Mouse (Mus musculus) spleen, adult 2 months (tissue): ENCODE results near the gene Elavl4. TPM values are rescaled to one million over a fixed set of nuclear protein-coding genes. Genes with fewer than 3 reads are reported as not detected.

Experiments used
- DNase-seq, 2 experiments: peaks; one replicate each; pipeline versions ENCODE4 v3.0.0 to v3.0.0-alpha.2; 2012 to 2021; ENCODE audit warnings: low spot score in 2 of 2, low read depth in 1 of 2
- H3K27ac ChIP-seq: fragments of 200-500 bp; 2 replicates; pipeline ENCODE4 v1.5.1; 2012; ENCODE audit warnings: low read length, inconsistent platforms; ENCODE audit not compliant: insufficient read depth
- H3K27me3 ChIP-seq: fragments of 200-500 bp; 2 replicates; pipeline ENCODE4 v1.6.1; 2012; ENCODE audit warnings: mild to moderate bottlenecking, moderate library complexity, low read length, inconsistent platforms; ENCODE audit not compliant: control insufficient read depth, insufficient read depth
- H3K36me3 ChIP-seq: fragments of 200-500 bp; 2 replicates; pipeline ENCODE4 v1.6.1; 2012; ENCODE audit warnings: mild to moderate bottlenecking, low read length, inconsistent platforms; ENCODE audit not compliant: control insufficient read depth, insufficient read depth
- H3K4me1 ChIP-seq: fragments of 200-500 bp; 2 replicates; pipeline ENCODE4 v1.6.1; 2011; ENCODE audit warnings: inconsistent platforms; ENCODE audit not compliant: control insufficient read depth, insufficient read depth, insufficient read length
- H3K4me3 ChIP-seq: fragments of 200-500 bp; 2 replicates; pipeline ENCODE4 v1.5.1; 2011; ENCODE audit warnings: mild to moderate bottlenecking, inconsistent platforms; ENCODE audit not compliant: insufficient read depth, insufficient read length; ENCODE audit errors: extremely low read depth
- CTCF ChIP-seq: fragments of 200-500 bp; IDR thresholded peaks from 2 replicates; pipeline ENCODE4 v1.5.1; 2011; ENCODE audit warnings: mild to moderate bottlenecking, inconsistent platforms; ENCODE audit not compliant: insufficient read depth, insufficient read length, insufficient replicate concordance; ENCODE audit errors: extremely low read depth
- POLR2A ChIP-seq: fragments of 200-500 bp; IDR thresholded peaks from 2 replicates; pipeline ENCODE4 v1.6.1; 2011; ENCODE audit warnings: low read depth, low read length, inconsistent platforms
- WGBS: fragments of 180-500 bp; shearing (Covaris S2); methylation state at CpG from one replicate; pipeline ENCODE4 v1.1.7; 2018; 5-methylcytosine and 5-hydroxymethylcytosine counted together
- polyA plus RNA-seq: library from polyadenylated mRNA; depleted of rRNA; stranded (reverse); fragments of >200 nt; gene quantifications from 2 replicates; pipeline ENCODE4 v1.2.3, GENCODE M21; 2012

Elavl4 gene
- polyA plus RNA-seq, 1 experiment, result 0.36 TPM

DNA sequence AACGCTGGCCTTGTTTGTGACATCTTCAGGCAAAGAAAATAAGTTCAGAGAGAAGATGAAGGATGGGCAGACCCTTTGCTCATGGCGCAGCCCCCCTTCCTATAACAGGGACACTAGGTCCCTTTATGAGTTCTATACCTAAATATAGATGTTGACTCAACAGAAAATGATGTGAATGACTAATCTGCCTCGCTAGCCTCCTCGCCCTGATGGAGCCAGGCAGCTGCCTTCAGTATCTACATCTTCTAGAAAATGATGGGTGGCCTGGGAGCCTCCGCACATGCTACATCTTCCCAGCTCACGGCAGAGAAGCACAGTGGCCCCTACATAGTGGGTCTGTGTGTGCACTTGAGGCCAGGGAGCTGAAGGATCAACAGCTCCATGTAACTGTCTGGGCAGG is 137.2 kb downstream of the Elavl4 start:
- no peak for TF ChIP-seq POLR2A
- no peak for TF ChIP-seq CTCF
- no peaks in the 10 kb centered on the region for H3K4me1 ChIP-seq
- no peak overlapping the region for H3K27ac ChIP-seq
- no peak overlapping the region for H3K4me3 ChIP-seq
- no peaks in the 10 kb centered on the region for H3K36me3 ChIP-seq
- WGBS, result 85% methylated on average over 6 of the region's 6 CpGs
- no peak for DNase-seq
- H3K27me3 ChIP-seq, result no peaks in the 10 kb centered on the region

DNA sequence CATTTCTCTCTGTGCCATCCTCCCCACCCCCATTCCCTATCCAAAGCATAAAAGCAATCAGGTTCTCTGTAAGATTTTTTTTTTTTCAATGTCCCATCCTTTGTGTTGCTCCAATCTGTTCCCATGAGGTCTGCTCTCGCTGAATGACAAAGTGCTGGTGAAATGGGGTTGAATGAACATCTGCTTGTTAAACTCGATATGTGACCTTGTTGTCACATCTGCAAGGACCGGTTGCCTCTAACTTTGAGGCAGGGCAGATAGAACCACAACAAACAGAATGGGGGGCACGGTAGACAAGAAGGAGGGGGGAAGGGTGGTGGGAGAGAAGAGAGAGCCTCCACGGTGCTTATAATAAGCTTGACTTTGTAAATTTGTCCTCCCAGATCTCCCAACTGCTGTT is 138.0 kb downstream of the Elavl4 start:
- TF ChIP-seq POLR2A, result no peak
- no peak for TF ChIP-seq CTCF
- Histone ChIP-seq H3K27me3 (no peaks in the 10 kb centered on the region), H3K4me3 (no peak overlapping the region), H3K4me1 (no peaks in the 10 kb centered on the region), H3K27ac (no peak overlapping the region), H3K36me3 (no peaks in the 10 kb centered on the region)
- 72% methylated on average over 5 of the region's 5 CpGs for WGBS
- no peak for DNase-seq

DNA sequence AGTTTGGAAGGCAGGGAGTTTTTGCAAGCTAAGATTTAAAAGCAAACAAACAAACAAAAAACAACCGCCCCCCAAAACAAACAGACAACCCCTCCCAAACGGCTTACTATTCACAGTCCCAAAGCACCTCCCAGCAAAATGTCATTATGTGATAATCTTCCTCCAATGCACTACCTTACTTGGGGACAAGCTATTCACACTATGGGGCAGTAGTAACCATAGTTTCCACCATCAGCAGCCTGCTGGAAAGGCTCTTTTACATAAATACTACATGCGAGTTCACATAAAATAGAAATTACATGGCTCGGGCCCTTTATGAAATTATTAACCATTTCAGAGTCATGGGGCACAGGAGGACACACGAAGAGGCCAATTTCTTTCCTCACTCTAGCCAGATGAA is 141.5 kb downstream of the Elavl4 start:
- Histone ChIP-seq H3K27ac (no peak overlapping the region), H3K27me3 (no peaks in the 10 kb centered on the region), H3K4me1 (no peaks in the 10 kb centered on the region), H3K36me3 (no peaks in the 10 kb centered on the region), H3K4me3 (no peak overlapping the region)
- TF ChIP-seq CTCF, result no peak
- TF ChIP-seq POLR2A, result no peak
- DNase-seq, result no peak
- WGBS, result 90% methylated on average over 5 of the region's 5 CpGs

DNA sequence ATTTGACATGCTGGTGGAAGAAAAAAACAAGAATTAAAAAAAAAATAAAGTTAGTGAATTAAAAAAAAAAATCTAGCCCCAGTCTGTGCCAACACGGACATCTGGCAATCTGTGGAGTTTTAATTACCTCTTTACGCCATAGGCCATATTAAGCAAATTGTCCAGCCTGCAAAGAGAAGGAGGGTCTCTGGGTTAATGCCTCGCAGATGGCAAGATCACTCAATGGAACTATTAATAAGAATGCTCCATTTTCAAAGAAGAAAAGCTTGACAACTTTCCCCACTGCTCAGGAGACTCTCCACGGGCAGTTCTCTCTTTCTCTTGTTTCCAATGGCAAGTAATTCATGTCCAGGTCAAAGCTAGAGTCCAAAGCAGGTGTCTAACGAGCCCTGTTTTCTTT is 142.1 kb downstream of the Elavl4 start:
- TF ChIP-seq CTCF (no peak), POLR2A (no peak)
- Histone ChIP-seq H3K27me3 (no peaks in the 10 kb centered on the region), H3K36me3 (no peaks in the 10 kb centered on the region), H3K27ac (no peak overlapping the region), H3K4me3 (no peak overlapping the region), H3K4me1 (no peaks in the 10 kb centered on the region)
- no peak for DNase-seq
- 77% methylated on average over 5 of the region's 5 CpGs for WGBS

DNA sequence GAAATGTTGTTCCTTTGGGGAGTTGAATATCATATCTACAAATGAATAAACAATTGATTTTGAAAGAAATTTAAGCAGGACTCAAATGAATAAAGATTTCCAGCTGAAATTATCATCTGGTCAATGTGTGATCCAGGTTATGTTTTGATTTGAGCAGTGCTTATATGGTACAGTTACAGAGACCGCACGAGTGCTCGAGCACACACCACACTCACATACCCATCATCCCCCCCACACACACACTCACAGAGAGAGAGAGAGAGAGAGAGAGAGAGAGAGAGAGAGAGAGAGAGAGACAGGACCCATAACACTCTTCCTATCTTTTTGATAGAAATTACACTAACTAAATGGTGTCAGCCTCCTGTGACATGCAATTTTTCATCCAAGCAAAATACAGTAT is 150.0 kb downstream of the Elavl4 start:
- Histone ChIP-seq H3K27me3 (no peaks in the 10 kb centered on the region), H3K4me1 (no peaks in the 10 kb centered on the region), H3K36me3 (no peaks in the 10 kb centered on the region), H3K4me3 (no peak overlapping the region), H3K27ac (no peak overlapping the region)
- no peak for DNase-seq
- WGBS, result 94% methylated on average over 3 of the region's 3 CpGs
- no peak for TF ChIP-seq CTCF
- TF ChIP-seq POLR2A, result no peak

DNA sequence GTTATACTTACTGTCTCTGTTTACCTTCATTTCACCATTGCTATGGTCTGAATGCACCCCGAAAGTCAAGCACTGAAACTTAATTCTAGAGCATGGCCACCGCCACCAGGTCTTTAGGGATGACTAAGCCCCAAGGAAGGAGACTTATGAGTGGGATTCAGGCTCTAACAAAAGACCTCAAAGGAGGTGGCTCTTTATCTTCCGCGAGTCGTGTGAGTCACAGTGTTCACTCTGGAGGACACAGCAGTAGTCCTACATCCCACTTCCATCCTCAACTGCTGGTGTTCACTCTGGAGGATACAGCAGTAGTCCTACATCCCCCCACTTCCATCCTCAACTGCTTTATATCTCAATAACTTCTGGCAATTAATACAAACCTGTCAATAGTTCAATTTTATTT is 151.8 kb downstream of the Elavl4 start:
- Histone ChIP-seq H3K36me3 (no peaks in the 10 kb centered on the region), H3K27ac (no peak overlapping the region), H3K4me3 (no peak overlapping the region), H3K4me1 (no peaks in the 10 kb centered on the region), H3K27me3 (no peaks in the 10 kb centered on the region)
- TF ChIP-seq POLR2A (no peak), CTCF (no peak)
- WGBS, result 91% methylated on average over 5 of the region's 5 CpGs
- DNase-seq, result no peak

DNA sequence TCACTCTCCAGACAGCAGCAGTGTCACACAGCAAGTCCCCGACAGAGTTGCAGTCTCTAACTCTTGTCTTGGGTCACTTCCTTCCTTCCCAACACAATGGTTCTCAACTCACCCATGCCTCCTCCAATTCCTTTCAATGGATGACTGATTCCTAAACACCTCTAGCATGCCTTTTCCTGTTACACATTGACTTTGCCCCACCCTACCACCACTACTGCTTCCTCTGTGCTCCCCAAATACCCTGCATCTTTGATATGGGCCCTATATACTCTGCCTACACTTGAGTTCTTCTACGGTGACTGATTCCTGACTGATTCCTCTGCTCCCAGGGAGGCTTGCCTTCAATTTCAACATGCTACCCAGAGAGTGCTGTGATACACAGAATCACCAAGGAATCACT is 153.1 kb downstream of the Elavl4 start:
- Histone ChIP-seq H3K36me3 (no peaks in the 10 kb centered on the region), H3K27ac (no peak overlapping the region), H3K4me1 (no peaks in the 10 kb centered on the region), H3K4me3 (no peak overlapping the region), H3K27me3 (no peaks in the 10 kb centered on the region)
- WGBS, result 48% methylated on average over 2 of the region's 2 CpGs
- TF ChIP-seq CTCF (no peak), POLR2A (no peak)
- DNase-seq, result no peak

DNA sequence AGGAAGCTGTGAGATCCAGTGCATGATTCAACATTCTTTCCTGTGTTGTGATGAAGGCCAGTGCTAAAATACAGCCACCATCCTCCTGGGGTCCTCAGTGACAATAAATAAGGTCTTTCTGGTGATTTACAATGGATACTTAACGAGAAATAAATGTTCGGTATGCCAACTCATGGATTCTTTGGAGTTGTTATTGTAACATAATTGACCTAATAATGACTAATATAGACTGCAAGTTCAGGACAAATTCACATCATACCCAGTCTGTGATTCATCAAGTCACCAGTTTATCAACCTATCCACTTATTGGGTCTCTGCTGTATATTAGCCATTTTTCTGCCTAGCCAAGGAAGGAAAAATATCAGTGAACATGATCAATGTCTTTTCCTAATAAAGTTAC is 174.4 kb downstream of the Elavl4 start:
- H3K27ac ChIP-seq, result no peak overlapping the region
- H3K4me1 ChIP-seq, result no peaks in the 10 kb centered on the region
- TF ChIP-seq CTCF (no peak), POLR2A (no peak)
- DNase-seq, result no peak
- no peaks in the 10 kb centered on the region for H3K36me3 ChIP-seq
- no peak overlapping the region for H3K4me3 ChIP-seq
- 89% methylated on average over 2 of the region's 2 CpGs for WGBS
- H3K27me3 ChIP-seq, result no peaks in the 10 kb centered on the region
